Mouse (Mus musculus): Measurements from ENCODE around the gene Vti1a. TPM values are rescaled to one million over a fixed set of nuclear protein-coding genes. Genes with fewer than 3 reads are reported as not detected.

Gene Vti1a
- polyA plus RNA-seq, 1 experiment from 2014 or later: 28.4 TPM

GRCm38 (mm10) chr19:55622821-55623220 lies 306.7 kb downstream of the Vti1a start:
- Histone ChIP-seq H3K9me3 (ENCODE audit: control insufficient read depth, low read length) (no peaks in the 10 kb centered on the region), H3K4me3 (ENCODE audit: low read depth, low read length) (no peak overlapping the region), H3K9ac (ENCODE audit: low read length) (no peak overlapping the region), H3K4me2 (ENCODE audit: low read depth, low read length, severe bottlenecking) (no peak overlapping the region), H3K36me3 (ENCODE audit: control insufficient read depth, insufficient read depth, low read length) (no peaks in the 10 kb centered on the region), H3K4me1 (replicated peaks; ENCODE audit: control insufficient read depth, insufficient read depth, low read length) (peaks cover 5% of the 10 kb centered on the region), H3K27me3 (ENCODE audit: control insufficient read depth, insufficient read depth, low read length) (0 out of 2 replicates have a peak, but pooled peaks cover 6% of the 10 kb centered on the region), H3K27ac (ENCODE audit: low read depth, low read length) (no peak overlapping the region)
- no peak for ATAC-seq (replicated peaks; ENCODE audit: low FRiP score)
- 68% methylated on average over 18 of the region's 18 CpGs for WGBS
- DNase-seq (ENCODE audit: low spot score): no peak

- Histone ChIP-seq H3K4me1 (replicated peaks; ENCODE audit: control insufficient read depth, insufficient read depth, low read length) (peaks cover 5% of the 10 kb centered on the region), H3K27ac (ENCODE audit: low read depth, low read length) (no peak overlapping the region), H3K27me3 (ENCODE audit: control insufficient read depth, insufficient read depth, low read length) (0 out of 2 replicates have a peak, but pooled peaks cover 6% of the 10 kb centered on the region), H3K9ac (ENCODE audit: low read length) (no peak overlapping the region), H3K9me3 (ENCODE audit: control insufficient read depth, low read length) (no peaks in the 10 kb centered on the region), H3K4me3 (ENCODE audit: low read depth, low read length) (no peak overlapping the region), H3K4me2 (ENCODE audit: low read depth, low read length, severe bottlenecking) (no peak overlapping the region), H3K36me3 (ENCODE audit: control insufficient read depth, insufficient read depth, low read length) (no peaks in the 10 kb centered on the region)
- WGBS: 92% methylated on average over 13 of the region's 13 CpGs
- no peak for ATAC-seq (replicated peaks; ENCODE audit: low FRiP score)
- no peak for DNase-seq (ENCODE audit: low spot score)
Observed at GRCm38 (mm10) chr19:55623605-55624004, 307.5 kb downstream of the Vti1a start.

- no peaks in the 10 kb centered on the region for H3K36me3 ChIP-seq (ENCODE audit: control insufficient read depth, insufficient read depth, low read length)
- peak overlapping the region; percentile 37 for H3K4me2 ChIP-seq (ENCODE audit: low read depth, low read length, severe bottlenecking)
- ATAC-seq (replicated peaks; ENCODE audit: low FRiP score): peak; percentile 66
- H3K9me3 ChIP-seq (ENCODE audit: control insufficient read depth, low read length): no peaks in the 10 kb centered on the region
- no peak overlapping the region for H3K9ac ChIP-seq (ENCODE audit: low read length)
- peaks cover 6% of the 10 kb centered on the region; the same call in 1 of the 2 replicates for H3K27me3 ChIP-seq (ENCODE audit: control insufficient read depth, insufficient read depth, low read length)
- H3K4me3 ChIP-seq (ENCODE audit: low read depth, low read length): no peak overlapping the region
- DNase-seq (ENCODE audit: low spot score): peak; percentile 81
- H3K27ac ChIP-seq (ENCODE audit: low read depth, low read length): no peak overlapping the region
- H3K4me1 ChIP-seq (replicated peaks; ENCODE audit: control insufficient read depth, insufficient read depth, low read length): peaks cover 5% of the 10 kb centered on the region
- WGBS: 26% methylated on average over 16 of the region's 16 CpGs
Observed at GRCm38 (mm10) chr19:55626483-55626882, 310.4 kb downstream of the Vti1a start.

- Histone ChIP-seq H3K36me3 (ENCODE audit: control insufficient read depth, insufficient read depth, low read length) (no peaks in the 10 kb centered on the region), H3K4me2 (ENCODE audit: low read depth, low read length, severe bottlenecking) (peak overlapping the region; percentile 37; the same call in 1 of the 2 replicates), H3K9me3 (ENCODE audit: control insufficient read depth, low read length) (no peaks in the 10 kb centered on the region), H3K9ac (ENCODE audit: low read length) (no peak overlapping the region), H3K27me3 (ENCODE audit: control insufficient read depth, insufficient read depth, low read length) (peaks cover 6% of the 10 kb centered on the region; the same call in 1 of the 2 replicates), H3K4me1 (replicated peaks; ENCODE audit: control insufficient read depth, insufficient read depth, low read length) (peaks cover 5% of the 10 kb centered on the region), H3K27ac (ENCODE audit: low read depth, low read length) (no peak overlapping the region), H3K4me3 (ENCODE audit: low read depth, low read length) (no peak overlapping the region)
- ATAC-seq (replicated peaks; ENCODE audit: low FRiP score) (no peak; the same call in 1 of the 2 replicates), DNase-seq (ENCODE audit: low spot score) (no peak)
- 42% methylated on average over 12 of the region's 12 CpGs for WGBS
Observed at GRCm38 (mm10) chr19:55626952-55627351, 310.9 kb downstream of the Vti1a start.

GRCm38 (mm10) chr19:55635488-55635887 lies 319.4 kb downstream of the Vti1a start:
- Histone ChIP-seq H3K27ac (ENCODE audit: low read depth, low read length) (no peak overlapping the region), H3K9ac (ENCODE audit: low read length) (no peak overlapping the region), H3K4me1 (replicated peaks; ENCODE audit: control insufficient read depth, insufficient read depth, low read length) (peaks cover 2% of the 10 kb centered on the region; the same call in 1 of the 2 replicates), H3K27me3 (ENCODE audit: control insufficient read depth, insufficient read depth, low read length) (no peaks in the 10 kb centered on the region; the same call in 1 of the 2 replicates), H3K4me3 (ENCODE audit: low read depth, low read length) (no peak overlapping the region), H3K4me2 (ENCODE audit: low read depth, low read length, severe bottlenecking) (no peak overlapping the region), H3K36me3 (ENCODE audit: control insufficient read depth, insufficient read depth, low read length) (no peaks in the 10 kb centered on the region), H3K9me3 (ENCODE audit: control insufficient read depth, low read length) (no peaks in the 10 kb centered on the region; the same call in 1 of the 2 replicates)
- WGBS: 77% methylated on average over 15 of the region's 15 CpGs
- DNase-seq (ENCODE audit: low spot score) (no peak), ATAC-seq (replicated peaks; ENCODE audit: low FRiP score) (no peak)

GRCm38 (mm10) chr19:55640251-55640650 lies 324.2 kb downstream of the Vti1a start:
- DNase-seq (ENCODE audit: low spot score) (no peak), ATAC-seq (replicated peaks; ENCODE audit: low FRiP score) (no peak)
- Histone ChIP-seq H3K27ac (ENCODE audit: low read depth, low read length) (no peak overlapping the region), H3K36me3 (ENCODE audit: control insufficient read depth, insufficient read depth, low read length) (no peaks in the 10 kb centered on the region), H3K4me3 (ENCODE audit: low read depth, low read length) (no peak overlapping the region), H3K27me3 (ENCODE audit: control insufficient read depth, insufficient read depth, low read length) (peaks cover 2% of the 10 kb centered on the region; the same call in 1 of the 2 replicates), H3K4me2 (ENCODE audit: low read depth, low read length, severe bottlenecking) (no peak overlapping the region), H3K9me3 (ENCODE audit: control insufficient read depth, low read length) (no peaks in the 10 kb centered on the region; the same call in 1 of the 2 replicates), H3K4me1 (replicated peaks; ENCODE audit: control insufficient read depth, insufficient read depth, low read length) (peaks cover 14% of the 10 kb centered on the region), H3K9ac (ENCODE audit: low read length) (no peak overlapping the region)
- WGBS: 86% methylated on average over 6 of the region's 6 CpGs

GRCm38 (mm10) chr19:55641891-55642290 lies 325.8 kb downstream of the Vti1a start:
- 79% methylated on average over 2 of the region's 2 CpGs for WGBS
- DNase-seq (ENCODE audit: low spot score) (no peak), ATAC-seq (replicated peaks; ENCODE audit: low FRiP score) (no peak)
- H3K27me3 ChIP-seq (ENCODE audit: control insufficient read depth, insufficient read depth, low read length): peaks cover 2% of the 10 kb centered on the region; the same call in 1 of the 2 replicates
- no peak overlapping the region for H3K4me2 ChIP-seq (ENCODE audit: low read depth, low read length, severe bottlenecking)
- H3K4me3 ChIP-seq (ENCODE audit: low read depth, low read length): no peak overlapping the region
- no peaks in the 10 kb centered on the region for H3K36me3 ChIP-seq (ENCODE audit: control insufficient read depth, insufficient read depth, low read length)
- peaks cover 12% of the 10 kb centered on the region for H3K4me1 ChIP-seq (replicated peaks; ENCODE audit: control insufficient read depth, insufficient read depth, low read length)
- no peaks in the 10 kb centered on the region; the same call in 1 of the 2 replicates for H3K9me3 ChIP-seq (ENCODE audit: control insufficient read depth, low read length)
- H3K27ac ChIP-seq (ENCODE audit: low read depth, low read length): no peak overlapping the region
- no peak overlapping the region for H3K9ac ChIP-seq (ENCODE audit: low read length)

GRCm38 (mm10) chr19:55642361-55642760 lies 326.3 kb downstream of the Vti1a start:
- Histone ChIP-seq H3K4me2 (ENCODE audit: low read depth, low read length, severe bottlenecking) (no peak overlapping the region), H3K4me1 (replicated peaks; ENCODE audit: control insufficient read depth, insufficient read depth, low read length) (peaks cover 12% of the 10 kb centered on the region), H3K9me3 (ENCODE audit: control insufficient read depth, low read length) (no peaks in the 10 kb centered on the region; the same call in 1 of the 2 replicates), H3K27ac (ENCODE audit: low read depth, low read length) (no peak overlapping the region), H3K27me3 (ENCODE audit: control insufficient read depth, insufficient read depth, low read length) (peaks cover 2% of the 10 kb centered on the region; the same call in 1 of the 2 replicates), H3K4me3 (ENCODE audit: low read depth, low read length) (no peak overlapping the region), H3K9ac (ENCODE audit: low read length) (no peak overlapping the region), H3K36me3 (ENCODE audit: control insufficient read depth, insufficient read depth, low read length) (no peaks in the 10 kb centered on the region)
- ATAC-seq (replicated peaks; ENCODE audit: low FRiP score) (no peak), DNase-seq (ENCODE audit: low spot score) (no peak)
- WGBS: 39% methylated on average over 11 of the region's 11 CpGs

Measured in forebrain, embryonic 11.5 days (tissue).